Mouse (Mus musculus): ENCODE measurements at regions not wholly inside any gene's neighbourhood (a gene's known extent, or its start where the extent isn't known, plus 50 kb on each side); places are given as distances from the start of the nearest gene placed in this dataset.

DNA sequence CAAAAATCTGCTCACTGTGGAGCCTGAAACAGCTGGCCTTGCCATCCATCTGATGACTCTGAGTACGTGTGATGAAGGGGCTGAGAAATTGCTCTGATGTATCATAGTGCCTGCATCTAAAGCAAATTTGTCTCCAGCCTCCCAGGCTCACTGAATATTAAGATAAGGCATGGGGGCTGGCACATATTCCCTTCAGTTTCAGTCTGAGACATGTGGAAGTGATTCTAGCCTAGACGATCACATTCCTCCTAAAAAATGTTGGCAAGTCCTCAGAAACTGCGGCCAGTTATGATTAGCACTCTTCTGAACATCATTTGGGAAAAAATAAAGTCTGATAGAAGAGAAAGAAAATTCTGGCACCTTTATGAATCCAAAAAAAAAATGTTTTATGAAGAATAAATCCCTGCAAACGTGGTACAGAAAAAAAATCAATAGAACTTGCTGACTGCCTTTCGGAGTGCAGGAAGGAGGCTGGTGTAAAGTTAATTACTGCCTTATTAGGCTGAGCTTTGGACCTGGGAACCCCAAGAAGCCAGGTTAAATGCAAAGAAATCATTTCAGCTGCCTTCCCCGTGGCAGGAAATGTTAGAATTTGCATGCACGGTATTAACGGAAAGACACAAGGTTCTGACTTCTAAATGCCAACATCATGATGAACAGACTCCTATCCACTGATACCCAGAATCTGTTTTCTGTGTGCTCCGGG lies 762.2 kb downstream of the Adgrl2 start:
- no peak for ATAC-seq (ENCODE audit: poor library complexity, severe bottlenecking)

DNA sequence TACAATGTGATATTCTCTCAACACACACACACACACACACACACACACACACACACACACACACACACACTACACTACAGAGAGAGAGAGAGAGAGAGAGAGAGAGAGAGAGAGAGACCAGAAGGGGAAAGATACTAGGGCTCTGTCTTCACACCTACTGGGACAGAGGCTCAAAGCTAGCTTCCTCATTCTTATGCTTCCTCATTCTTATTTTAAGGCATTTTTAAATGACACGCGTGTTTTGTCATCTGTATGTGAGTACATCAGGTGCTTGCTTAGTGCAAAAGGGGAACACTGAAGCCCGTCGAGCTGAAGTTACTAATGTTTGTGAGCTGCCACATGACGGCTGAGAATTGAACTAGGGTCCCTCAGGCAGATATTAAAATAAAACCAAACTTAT lies 769.5 kb downstream of the Adgrl2 start:
- ATAC-seq (ENCODE audit: poor library complexity, severe bottlenecking) = peak; percentile 96

DNA sequence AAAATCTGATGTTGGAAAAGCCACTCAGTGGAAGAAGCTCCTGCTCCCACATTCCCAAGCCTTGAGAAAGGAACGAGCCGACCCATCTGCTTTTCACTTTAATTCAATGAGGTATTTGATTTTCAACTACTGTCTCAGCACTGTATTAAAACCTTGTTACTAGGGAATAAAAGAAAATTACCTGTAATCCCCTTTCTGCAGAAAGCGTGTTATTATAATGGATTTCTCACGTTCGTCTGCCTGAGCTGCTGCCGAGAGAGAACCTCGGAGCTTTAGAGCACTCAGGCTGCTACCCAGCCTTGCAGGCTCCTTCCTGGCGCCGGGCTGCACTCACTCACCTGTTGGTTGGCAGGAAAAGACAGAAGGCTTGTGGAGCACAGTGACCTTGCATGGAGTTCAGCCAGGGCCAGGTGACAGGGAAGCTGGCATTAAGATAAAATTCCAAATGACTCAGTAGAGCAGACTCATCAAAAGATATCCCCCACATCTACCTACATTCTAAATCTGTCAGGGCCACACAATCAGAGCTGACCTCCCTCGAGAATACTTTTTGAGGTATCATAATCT lies 770.2 kb downstream of the Adgrl2 start:
- ATAC-seq (ENCODE audit: poor library complexity, severe bottlenecking) = no peak

DNA sequence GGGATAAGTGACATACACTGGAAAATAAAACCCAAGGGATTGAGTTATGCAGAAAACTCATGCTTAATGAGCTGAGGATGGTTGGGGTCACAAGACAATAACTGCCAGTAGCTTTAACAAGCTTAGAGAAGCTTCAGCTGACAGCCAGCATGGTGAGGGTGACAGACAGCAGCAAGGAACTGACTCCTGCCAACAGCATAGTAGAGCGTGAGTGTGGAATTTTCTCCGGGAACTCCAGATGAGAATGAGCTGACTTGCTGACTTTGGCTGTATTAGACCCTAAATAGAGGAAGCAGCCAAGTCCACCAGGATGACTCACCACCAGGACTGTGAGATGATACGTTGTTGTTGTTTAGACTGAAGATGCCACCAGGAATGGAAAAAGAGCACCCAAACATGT lies 788.2 kb downstream of the Adgrl2 start:
- no peak for ATAC-seq (ENCODE audit: poor library complexity, severe bottlenecking)

DNA sequence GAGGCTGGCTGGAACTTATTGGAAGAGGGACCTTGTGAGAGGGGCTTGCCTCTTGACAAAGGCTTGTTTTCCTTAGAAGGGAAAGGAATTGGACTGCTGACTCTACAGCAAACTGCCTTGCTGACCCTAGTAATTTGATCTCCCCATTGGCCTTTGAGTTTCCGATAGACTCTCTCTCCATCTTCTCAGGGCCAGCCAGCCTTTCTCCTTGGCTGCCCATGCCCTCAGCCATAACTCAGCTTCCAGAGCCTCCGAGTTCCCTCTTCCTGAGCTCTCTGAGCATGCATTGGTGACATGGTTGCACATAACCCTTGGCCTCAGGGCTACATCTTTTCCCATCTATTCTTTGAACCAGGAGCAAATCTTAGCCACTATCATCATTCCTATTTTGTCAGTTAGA lies 803.7 kb downstream of the Adgrl2 start:
- ATAC-seq (ENCODE audit: poor library complexity, severe bottlenecking) = no peak

DNA sequence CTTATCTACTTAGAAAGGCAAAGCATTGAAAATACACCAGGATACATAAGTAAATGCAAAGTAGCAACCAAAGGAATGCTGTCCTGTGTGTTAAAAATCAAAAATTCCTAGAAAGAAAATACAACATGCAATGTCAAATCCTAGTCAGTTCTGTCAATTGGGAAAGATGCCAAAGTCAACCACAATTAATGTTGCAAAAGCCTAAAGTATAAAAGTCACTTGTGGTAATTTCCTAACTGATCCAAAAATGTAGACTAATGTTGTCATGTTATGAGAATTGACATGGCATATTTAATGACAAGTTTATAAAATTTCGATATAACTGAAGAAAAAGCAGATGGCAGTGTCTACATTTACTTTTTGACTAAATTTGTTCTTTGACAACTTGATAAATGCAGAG lies 822.8 kb downstream of the Adgrl2 start:
- ATAC-seq (ENCODE audit: poor library complexity, severe bottlenecking) = no peak

DNA sequence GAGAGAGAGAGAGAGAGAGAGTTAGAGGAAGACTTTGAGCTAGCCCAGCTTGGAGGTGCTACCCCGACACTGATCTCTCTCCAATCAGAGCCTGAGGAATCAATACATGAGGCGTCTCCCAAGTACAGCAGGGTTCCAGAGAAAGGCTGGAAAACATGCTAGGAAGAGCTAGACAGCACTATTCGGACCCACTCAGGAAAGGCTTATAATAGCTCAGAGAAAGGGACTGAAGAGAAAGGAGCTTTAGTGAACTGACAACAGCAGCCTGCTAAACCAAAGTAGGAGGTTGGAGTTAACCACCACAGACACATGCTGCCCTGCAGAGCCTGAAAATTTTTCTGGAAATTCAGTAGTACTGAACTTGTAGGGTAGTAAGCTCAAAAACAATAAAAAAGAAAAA lies 831.3 kb downstream of the Adgrl2 start:
- no peak for ATAC-seq (ENCODE audit: poor library complexity, severe bottlenecking)

DNA sequence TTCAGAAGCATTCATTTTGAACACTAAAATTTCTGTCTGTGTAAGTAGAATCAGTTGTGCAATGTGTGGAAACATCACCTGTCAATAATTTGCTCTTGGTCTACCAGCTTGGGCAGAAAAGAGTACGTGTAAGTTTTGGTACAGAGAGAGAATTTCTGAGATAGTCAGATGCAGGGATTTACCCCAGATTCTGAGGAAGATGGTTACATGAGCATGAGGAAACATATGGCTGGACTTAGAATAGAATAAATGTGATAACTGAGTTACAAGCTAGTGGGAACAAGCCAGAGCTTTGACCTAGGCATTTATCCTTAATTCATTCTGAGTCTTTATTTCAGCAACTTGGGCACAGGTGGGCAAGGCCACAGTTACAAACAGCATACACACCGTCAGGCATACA lies 831.8 kb downstream of the Adgrl2 start:
- ATAC-seq (ENCODE audit: poor library complexity, severe bottlenecking) = no peak

DNA sequence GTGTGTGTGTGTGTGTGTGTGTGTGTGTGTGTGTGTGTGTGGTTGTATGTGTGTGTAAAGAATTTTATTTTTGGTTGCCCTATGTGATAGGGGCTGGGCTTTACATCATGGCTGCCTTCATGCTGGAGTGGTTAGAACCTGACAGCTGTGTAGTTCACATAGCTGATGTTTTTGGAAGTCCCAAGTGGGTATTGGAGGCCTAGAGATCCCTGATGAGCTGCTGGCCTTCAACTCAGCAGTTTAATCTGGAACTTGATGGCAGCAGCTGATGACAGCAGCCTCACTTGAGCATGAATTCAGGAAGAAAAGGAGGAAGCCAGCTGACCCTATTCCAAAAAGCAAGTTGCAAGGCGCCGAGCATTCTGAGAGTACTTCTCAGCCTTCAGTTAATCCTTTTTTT lies 846.6 kb downstream of the Adgrl2 start:
- ATAC-seq (ENCODE audit: poor library complexity, severe bottlenecking) = no peak

- no peak for ATAC-seq (ENCODE audit: poor library complexity, severe bottlenecking)
Measured at GRCm38 (mm10) chr3:148136791-148137251, 853.5 kb downstream of the Adgrl2 start.

DNA sequence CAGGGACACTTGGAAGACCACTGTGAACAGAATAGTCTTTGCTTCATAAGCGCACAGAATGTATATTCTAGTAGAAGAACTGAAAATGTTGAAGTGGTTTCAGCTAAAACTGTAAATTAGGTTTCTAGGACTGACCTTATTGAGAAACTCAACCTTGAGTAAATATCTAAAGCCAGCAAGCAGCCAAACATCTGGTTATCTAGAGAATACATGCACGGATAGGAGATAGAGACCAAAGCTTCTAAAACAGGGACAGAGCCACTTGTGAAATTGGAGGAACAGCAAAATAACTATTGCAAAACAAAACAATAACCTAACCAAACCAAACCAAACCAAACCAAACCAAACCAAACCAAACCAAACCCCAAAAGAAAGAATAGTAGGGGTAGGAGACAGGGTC lies 855.7 kb downstream of the Adgrl2 start:
- no peak for ATAC-seq (ENCODE audit: poor library complexity, severe bottlenecking)

GRCm38 (mm10) chr3:148115576-148115975 lies 874.8 kb downstream of the Adgrl2 start:
- ATAC-seq (ENCODE audit: poor library complexity, severe bottlenecking) = no peak

DNA sequence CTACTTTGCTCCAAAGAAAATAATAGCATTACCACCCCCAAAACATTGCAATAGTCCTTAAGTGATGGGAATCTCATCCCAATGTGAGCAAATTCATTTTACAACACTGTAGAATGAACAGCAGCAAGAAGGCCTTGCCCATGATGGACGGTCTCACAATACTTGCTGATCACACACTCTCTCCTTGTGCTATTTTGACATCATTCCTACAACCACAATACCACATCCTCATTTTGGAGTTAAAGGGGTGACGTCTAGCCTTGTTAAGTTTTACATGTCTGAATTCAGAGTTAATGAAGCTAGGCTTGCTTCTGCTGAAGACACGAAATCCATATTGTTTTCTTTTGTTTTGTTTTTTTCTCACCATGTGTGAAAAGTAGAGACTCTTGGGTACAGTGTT lies 878.2 kb downstream of the Adgrl2 start:
- peak; percentile 40; the same call in 1 of the 2 replicates for ATAC-seq (ENCODE audit: poor library complexity, severe bottlenecking)

DNA sequence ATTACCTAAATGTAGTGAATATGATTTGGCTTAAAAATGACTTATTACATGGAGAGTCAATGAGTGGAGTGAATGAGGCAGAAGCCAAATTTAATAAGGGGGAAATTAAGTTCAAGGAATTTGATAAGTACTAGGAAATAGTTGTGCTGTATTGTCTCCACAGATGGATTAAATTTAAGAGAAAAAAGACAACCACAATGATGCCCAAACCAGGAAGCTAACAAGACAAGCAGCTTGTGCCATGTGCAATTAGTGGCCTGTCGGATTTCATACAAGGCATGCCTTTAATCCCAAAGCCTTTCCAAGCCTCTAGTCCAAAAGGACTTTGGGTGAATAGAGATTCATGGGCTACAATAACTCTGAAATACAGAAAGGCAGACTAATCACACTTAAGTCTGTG lies 883.3 kb downstream of the Adgrl2 start:
- ATAC-seq (ENCODE audit: poor library complexity, severe bottlenecking) = no peak

DNA sequence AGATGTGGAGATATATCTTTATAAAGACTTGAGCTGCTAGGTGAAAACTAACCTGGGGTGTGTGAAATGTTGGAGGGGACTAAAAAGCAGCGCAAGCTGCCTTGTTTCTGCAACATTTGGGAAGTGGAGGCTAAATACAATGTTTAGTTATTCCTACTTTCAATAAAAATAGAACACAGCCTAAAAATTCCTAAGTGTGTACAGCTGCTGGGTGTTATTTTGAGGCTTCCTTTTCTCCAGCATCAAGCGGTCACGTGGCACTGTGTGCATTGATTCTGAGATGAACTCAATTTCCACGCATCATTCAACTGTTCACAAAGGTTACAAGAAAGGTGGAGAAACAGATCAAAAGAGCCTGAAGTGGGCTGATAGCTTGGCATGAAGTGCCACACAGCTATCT lies 896.4 kb downstream of the Adgrl2 start:
- no peak for ATAC-seq (ENCODE audit: poor library complexity, severe bottlenecking)

GRCm38 (mm10) chr3:148075841-148076240 lies 914.5 kb downstream of the Adgrl2 start:
- ATAC-seq (ENCODE audit: poor library complexity, severe bottlenecking) = no peak

- ATAC-seq (ENCODE audit: poor library complexity, severe bottlenecking) = no peak
Measured at GRCm38 (mm10) chr3:148066701-148067100, 923.7 kb downstream of the Adgrl2 start.

GRCm38 (mm10) chr3:148056074-148056473 lies 934.3 kb downstream of the Adgrl2 start:
- no peak for ATAC-seq (ENCODE audit: poor library complexity, severe bottlenecking)

- ATAC-seq (ENCODE audit: poor library complexity, severe bottlenecking) = no peak
Measured at GRCm38 (mm10) chr3:148052516-148052915, 937.8 kb downstream of the Adgrl2 start.

DNA sequence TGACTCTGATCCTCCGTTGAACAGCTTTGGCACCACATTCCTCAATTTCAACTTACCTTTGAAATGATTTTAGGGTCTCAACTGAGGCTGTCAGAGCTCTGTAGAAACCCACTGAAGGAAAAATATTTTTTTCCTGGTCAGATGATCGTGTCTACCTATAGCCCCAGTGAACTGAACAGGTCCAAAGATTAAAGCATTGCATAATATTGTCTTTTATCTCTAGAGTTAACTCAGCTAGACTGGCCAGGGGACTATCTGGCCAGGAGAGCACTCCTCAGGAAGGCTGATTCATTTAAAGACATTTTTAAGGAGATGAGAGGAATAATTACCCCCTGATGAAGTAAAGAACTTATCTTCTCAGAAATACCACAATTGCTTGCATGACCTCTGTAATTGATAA lies 942.1 kb downstream of the Adgrl2 start:
- ATAC-seq (ENCODE audit: poor library complexity, severe bottlenecking) = no peak

DNA sequence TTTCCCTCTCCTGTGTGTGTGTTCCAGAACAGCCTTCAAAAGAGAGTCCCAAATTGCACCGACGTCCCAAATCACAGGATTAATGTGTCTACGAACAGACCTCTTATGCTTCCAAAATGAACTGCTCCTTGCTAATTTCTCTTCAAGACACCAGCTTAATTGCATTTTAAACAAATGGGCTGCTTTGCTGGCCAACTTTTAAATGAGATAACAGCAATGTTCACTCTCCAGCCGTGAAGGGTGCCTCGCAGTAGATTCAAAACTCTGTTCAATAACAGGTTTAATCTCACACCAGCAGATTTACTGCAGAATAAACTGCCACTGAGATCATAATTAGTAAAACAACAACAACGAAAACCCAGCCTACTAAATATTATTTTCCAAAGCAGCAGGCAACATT lies 957.8 kb downstream of the Adgrl2 start:
- no peak for ATAC-seq (ENCODE audit: poor library complexity, severe bottlenecking)

- no peak for ATAC-seq (ENCODE audit: poor library complexity, severe bottlenecking)
Measured at GRCm38 (mm10) chr3:148005831-148006230, 984.5 kb downstream of the Adgrl2 start.

- ATAC-seq (ENCODE audit: poor library complexity, severe bottlenecking) = peak; percentile 57; the same call in 1 of the 2 replicates
Measured at GRCm38 (mm10) chr3:148004006-148004405, 986.3 kb downstream of the Adgrl2 start.

All from megakaryocyte, adult 5-6 weeks (primary cell).